Mouse (Mus musculus) limb, embryonic 14.5 days (tissue): ENCODE measurements at regions not wholly inside any gene's neighbourhood (a gene's known extent, or its start where the extent isn't known, plus 50 kb on each side); places are given as distances from the start of the nearest gene placed in this dataset.

Source experiments
- ATAC-seq: fragments of 200-750 bp; cut with Nextera tagmentation; 2 replicates; pipeline ENCODE4 v1.8.0; 2017; ENCODE audit warnings: low read depth, moderate number of reproducible peaks, moderate TSS enrichment; ENCODE audit not compliant: low FRiP score
- DNase-seq: peaks from one replicate; pipeline ENCODE4 v3.0.0-alpha.2; 2015; ENCODE audit warnings: low spot score
- H3K27ac ChIP-seq: fragments of 300-500 bp; sonication (generic); replicated peaks from 2 replicates; pipeline ENCODE4 v1.5.1; 2014; ENCODE audit warnings: low read depth, mild to moderate bottlenecking, low read length, moderate library complexity, mixed read lengths
- H3K27me3 ChIP-seq: fragments of 300-500 bp; sonication (generic); 2 replicates; pipeline ENCODE4 v1.6.1; 2014; ENCODE audit warnings: low read length, mixed read lengths; ENCODE audit not compliant: control insufficient read depth, insufficient read depth
- H3K36me3 ChIP-seq: fragments of 300-500 bp; sonication (generic); 2 replicates; pipeline ENCODE4 v1.6.1; 2014; ENCODE audit warnings: mild to moderate bottlenecking, low read length, moderate library complexity, mixed read lengths; ENCODE audit not compliant: control insufficient read depth, insufficient read depth
- H3K4me1 ChIP-seq: fragments of 300-500 bp; sonication (generic); 2 replicates; pipeline ENCODE4 v1.6.1; 2014; ENCODE audit warnings: antibody characterized with exemption, low read length, mixed read lengths; ENCODE audit not compliant: control insufficient read depth, insufficient read depth
- H3K4me2 ChIP-seq: fragments of 300-500 bp; sonication (generic); replicated peaks from 2 replicates; pipeline ENCODE4 v1.6.1; 2014; ENCODE audit warnings: low read depth, mild to moderate bottlenecking, low read length, moderate library complexity; ENCODE audit not compliant: severe bottlenecking
- H3K4me3 ChIP-seq: fragments of 300-500 bp; sonication (generic); replicated peaks from 2 replicates; pipeline ENCODE4 v1.5.1; 2014; ENCODE audit warnings: low read length
- H3K9ac ChIP-seq: fragments of 300-500 bp; sonication (generic); 2 replicates; pipeline ENCODE4 v1.6.1; 2014; ENCODE audit warnings: mild to moderate bottlenecking, low read depth, low read length, moderate library complexity; ENCODE audit not compliant: severe bottlenecking
- H3K9me3 ChIP-seq: fragments of 300-500 bp; sonication (generic); 2 replicates; pipeline ENCODE4 v1.6.1; 2016; ENCODE audit warnings: low read length; ENCODE audit not compliant: control insufficient read depth
- POLR2A ChIP-seq: fragments of 200-500 bp; IDR thresholded peaks from 2 replicates; pipeline ENCODE4 v1.8.0; 2012; ENCODE audit warnings: inconsistent platforms, mild to moderate bottlenecking, moderate library complexity, borderline replicate concordance; ENCODE audit not compliant: insufficient read depth, insufficient read length; ENCODE audit errors: extremely low read depth
- WGBS: fragments of 180-500 bp; shearing (Covaris S2); extraction: QIAGEN DNeasy Blood & Tissue Kit; methylation state at CpG from one replicate; pipeline ENCODE4 v1.1.7; 2014; 5-methylcytosine and 5-hydroxymethylcytosine counted together

- WGBS: 66% methylated on average over 6 of the region's 6 CpGs
- no peaks in the 10 kb centered on the region for H3K9me3 ChIP-seq
- peaks cover 22% of the 10 kb centered on the region for H3K27me3 ChIP-seq
- H3K4me2 ChIP-seq: no peak overlapping the region
- H3K36me3 ChIP-seq: no peaks in the 10 kb centered on the region
- H3K4me3 ChIP-seq: no peak overlapping the region
- DNase-seq: no peak
- H3K4me1 ChIP-seq: no peaks in the 10 kb centered on the region
- no peak overlapping the region for H3K27ac ChIP-seq
- no peak for TF ChIP-seq POLR2A
- no peak for ATAC-seq
- no peak overlapping the region for H3K9ac ChIP-seq
Observed at GRCm38 (mm10) chr4:88936976-88937375, 57.0 kb upstream of the Ifne start.

DNA sequence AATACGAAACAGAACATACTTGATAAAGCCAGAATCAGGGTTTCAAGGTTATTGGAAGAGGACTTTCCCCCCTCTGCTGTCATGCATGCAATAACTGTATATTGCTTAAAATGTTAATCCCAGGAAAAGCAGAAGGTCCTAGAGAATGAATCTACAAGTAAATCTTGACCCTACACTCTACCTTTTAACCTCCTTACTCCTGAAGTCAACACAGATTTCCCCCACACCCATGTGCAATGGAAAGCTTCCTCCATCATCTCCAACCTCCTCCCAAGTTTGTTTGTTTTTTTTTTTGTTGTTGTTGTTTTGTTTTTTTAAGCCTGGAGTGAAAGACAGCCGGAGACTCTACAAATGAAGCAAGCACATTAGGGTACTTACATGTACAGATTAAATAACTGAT lies 55.9 kb upstream of the Ifne start:
- H3K4me1 ChIP-seq: no peaks in the 10 kb centered on the region
- DNase-seq (no peak), ATAC-seq (no peak)
- H3K27me3 ChIP-seq: peaks cover 22% of the 10 kb centered on the region
- H3K4me3 ChIP-seq: no peak overlapping the region
- H3K27ac ChIP-seq: no peak overlapping the region
- no peaks in the 10 kb centered on the region for H3K9me3 ChIP-seq
- WGBS: 80% methylated on average over 2 of the region's 2 CpGs
- no peak for TF ChIP-seq POLR2A
- no peak overlapping the region for H3K9ac ChIP-seq
- no peak overlapping the region for H3K4me2 ChIP-seq
- H3K36me3 ChIP-seq: no peaks in the 10 kb centered on the region

DNA sequence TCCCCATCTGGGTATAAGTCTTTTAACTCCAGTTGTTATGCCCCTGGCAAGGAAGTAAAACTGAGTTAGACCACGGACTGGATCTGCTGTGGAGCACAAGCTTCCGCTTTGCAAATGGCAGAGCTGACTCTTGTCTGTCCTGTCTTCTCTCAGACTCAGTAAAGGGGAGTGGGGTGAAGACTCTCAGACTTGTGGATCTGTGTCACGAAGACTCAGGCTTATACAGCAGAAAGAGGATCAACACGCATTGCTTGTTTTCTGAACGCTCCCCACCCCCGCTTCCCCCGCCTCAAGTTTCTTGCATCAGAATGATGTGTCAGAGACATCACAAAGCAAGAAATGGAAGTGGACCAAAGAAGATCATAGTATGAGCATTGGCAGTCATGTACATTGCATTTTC lies 55.3 kb upstream of the Ifne start:
- DNase-seq: no peak
- Histone ChIP-seq H3K36me3 (no peaks in the 10 kb centered on the region), H3K9ac (no peak overlapping the region), H3K4me2 (no peak overlapping the region), H3K27me3 (peaks cover 22% of the 10 kb centered on the region), H3K4me3 (no peak overlapping the region), H3K4me1 (no peaks in the 10 kb centered on the region), H3K27ac (no peak overlapping the region), H3K9me3 (no peaks in the 10 kb centered on the region)
- TF ChIP-seq POLR2A: no peak
- WGBS: 54% methylated on average over 7 of the region's 7 CpGs
- ATAC-seq: no peak

DNA sequence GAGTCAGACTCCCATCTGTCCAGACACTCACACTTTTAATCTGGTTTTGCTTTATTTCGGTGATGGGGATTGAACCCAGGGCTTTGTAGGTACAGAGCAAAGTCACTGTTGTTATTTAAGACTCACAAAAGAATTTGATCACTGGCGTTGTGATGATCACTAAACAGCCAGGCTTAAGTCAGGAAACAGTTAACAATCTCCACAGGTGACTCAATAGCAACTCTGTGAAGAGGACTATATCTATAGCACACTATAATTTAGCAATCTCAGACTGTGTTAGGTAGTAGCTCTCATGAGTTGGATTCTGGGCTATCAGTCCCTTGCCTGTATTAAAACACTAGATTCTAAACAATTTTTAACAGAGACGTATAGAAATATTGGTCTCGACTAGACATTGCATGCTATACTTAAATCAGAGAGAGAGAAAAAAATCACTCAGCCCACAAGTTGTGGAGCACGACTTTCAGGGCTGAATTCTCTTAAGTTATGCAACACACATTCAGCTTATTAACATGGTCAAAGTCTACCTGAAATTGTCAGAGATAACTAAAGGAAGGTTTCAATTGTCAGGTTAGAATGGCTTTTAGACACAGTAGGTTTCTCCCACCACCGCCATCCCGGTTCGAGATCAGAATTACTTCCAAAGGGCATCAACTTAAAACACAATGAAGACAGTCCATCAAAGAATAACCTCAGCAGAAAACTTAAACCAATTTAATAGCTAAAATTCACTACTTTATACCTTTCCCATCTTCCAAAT lies 54.4 kb upstream of the Ifne start:
- no peak overlapping the region for H3K4me2 ChIP-seq
- no peak for DNase-seq
- H3K9me3 ChIP-seq: no peaks in the 10 kb centered on the region
- H3K4me1 ChIP-seq: no peaks in the 10 kb centered on the region
- TF ChIP-seq POLR2A: no peak
- H3K4me3 ChIP-seq: no peak overlapping the region
- ATAC-seq: no peak
- H3K27me3 ChIP-seq: peaks cover 22% of the 10 kb centered on the region
- H3K36me3 ChIP-seq: no peaks in the 10 kb centered on the region
- H3K9ac ChIP-seq: no peak overlapping the region
- H3K27ac ChIP-seq: no peak overlapping the region
- WGBS: 74% methylated on average over 8 of the region's 8 CpGs

GRCm38 (mm10) chr4:88931217-88931616 lies 51.2 kb upstream of the Ifne start:
- Histone ChIP-seq H3K9me3 (no peaks in the 10 kb centered on the region), H3K27ac (no peak overlapping the region), H3K4me2 (no peak overlapping the region), H3K4me1 (no peaks in the 10 kb centered on the region; the same call in 1 of the 2 replicates), H3K9ac (no peak overlapping the region), H3K27me3 (peaks cover 9% of the 10 kb centered on the region; the same call in 1 of the 2 replicates), H3K4me3 (no peak overlapping the region), H3K36me3 (no peaks in the 10 kb centered on the region)
- DNase-seq (no peak), ATAC-seq (no peak)
- no peak for TF ChIP-seq POLR2A
- WGBS: 86% methylated on average over 9 of the region's 9 CpGs
